Mouse (Mus musculus) adrenal gland, adult 2 months (tissue): ENCODE measurements around the gene Blmh. TPM values are rescaled to one million over a fixed set of nuclear protein-coding genes. Genes with fewer than 3 reads are reported as not detected.
A peak's percentile ranks its signal among the peaks of the same experiment; 100 is the strongest.

Source experiments
- DNase-seq: peaks from one replicate; pipeline ENCODE4 v3.0.0; 2021
- polyA plus RNA-seq: library from polyadenylated mRNA; depleted of rRNA; stranded (reverse); fragments of >200 nt; gene quantifications from 2 replicates; pipeline ENCODE4 v1.2.3, GENCODE M21; 2012; rRNA removed
- total RNA-seq, 2 experiments: library from RNA; stranded (reverse); gene quantifications; 2 replicates each; pipeline ENCODE4 v1.2.3; 2021

Gene Blmh
- total and polyA plus RNA-seq, 3 experiments: 3.8 to 58.2 (median 40.5) TPM

- no peak for DNase-seq
These were observed 73.5 kb downstream of the Blmh start, which contains the start of gene Slc6a4 for GRCm38 (mm10) chr11:76997916-76998704. Gene Slc6a4, plus strand, starts transcription at chr11:76998603.

- no peak for DNase-seq
These were observed 74.2 kb downstream of the Blmh start for GRCm38 (mm10) chr11:76998705-76999226.

- DNase-seq: no peak
These were observed 76.1 kb downstream of the Blmh start for GRCm38 (mm10) chr11:77000741-77001140.

- peak; percentile 55 for DNase-seq
These were observed 77.8 kb downstream of the Blmh start for GRCm38 (mm10) chr11:77002361-77002760.

- no peak for DNase-seq
These were observed 81.3 kb downstream of the Blmh start for GRCm38 (mm10) chr11:77005881-77006280.

- DNase-seq: no peak
These were observed 82.0 kb downstream of the Blmh start for GRCm38 (mm10) chr11:77006616-77007015.

GRCm38 (mm10) chr11:77009069-77010025 is 84.7 kb downstream of the Blmh start:
- no peak for DNase-seq

- no peak for DNase-seq
These were observed 86.3 kb downstream of the Blmh start for GRCm38 (mm10) chr11:77010762-77011475.

- no peak for DNase-seq
These were observed 93.4 kb downstream of the Blmh start for GRCm38 (mm10) chr11:77018046-77018445.

- DNase-seq: no peak
These were observed 94.9 kb downstream of the Blmh start for GRCm38 (mm10) chr11:77019539-77019938.

GRCm38 (mm10) chr11:77021749-77022396 is 97.3 kb downstream of the Blmh start:
- DNase-seq: no peak

- no peak for DNase-seq
These were observed 102.0 kb downstream of the Blmh start for GRCm38 (mm10) chr11:77026559-77026958.

- DNase-seq: no peak
These were observed 103.5 kb downstream of the Blmh start for GRCm38 (mm10) chr11:77028157-77028556.

GRCm38 (mm10) chr11:77031151-77031934 is 106.7 kb downstream of the Blmh start:
- DNase-seq: no peak

Other genes with a start within 250 kb of the Blmh start
- gene Trarg1, start 245.0 kb upstream of the Blmh start, total RNA-seq: 10 to 100 TPM; 30.0 to 67.3 TPM
- gene Trarg1, start 245.0 kb upstream of the Blmh start, polyA plus RNA-seq: 15.9 and 18.5 TPM in 2 replicates
- 10 to 100 TPM; 64.1 to 99.6 TPM for gene Gosr1, start 161.2 kb upstream of the Blmh start, total RNA-seq
- gene Gosr1, start 161.2 kb upstream of the Blmh start, polyA plus RNA-seq: 14.4 and 18.4 TPM in 2 replicates
- 10 to 100 TPM; 34.0 to 37.4 TPM for gene Cpd, start 77.8 kb upstream of the Blmh start, total RNA-seq
- gene Cpd, start 77.8 kb upstream of the Blmh start, polyA plus RNA-seq: 14.1 and 15.1 TPM in 2 replicates
- under 1 TPM; 0.41 to 0.63 TPM for gene Tmigd1, start 22.6 kb upstream of the Blmh start, total RNA-seq
- gene Tmigd1, start 22.6 kb upstream of the Blmh start, polyA plus RNA-seq: not detected in 2 replicates
- 10 to 100 TPM; 46.6 to 50.2 TPM for gene Slc6a4, start 73.8 kb downstream of the Blmh start, total RNA-seq
- 15.9 and 18.3 TPM in 2 replicates for gene Slc6a4, start 73.8 kb downstream of the Blmh start, polyA plus RNA-seq
- gene Nsrp1, start 153.6 kb downstream of the Blmh start, total RNA-seq: 10 to 100 TPM; 20.0 to 28.1 TPM
- gene Nsrp1, start 153.6 kb downstream of the Blmh start, polyA plus RNA-seq: 0.15 and 0.29 TPM in 2 replicates